Mouse (Mus musculus): ENCODE results near the gene Eif1. TPM values are rescaled to one million over a fixed set of nuclear protein-coding genes. Genes with fewer than 3 reads are reported as not detected.

The Eif1 gene
- polyA plus RNA-seq, 1 experiment from 2014 or later, result 1,503 TPM

DNA sequence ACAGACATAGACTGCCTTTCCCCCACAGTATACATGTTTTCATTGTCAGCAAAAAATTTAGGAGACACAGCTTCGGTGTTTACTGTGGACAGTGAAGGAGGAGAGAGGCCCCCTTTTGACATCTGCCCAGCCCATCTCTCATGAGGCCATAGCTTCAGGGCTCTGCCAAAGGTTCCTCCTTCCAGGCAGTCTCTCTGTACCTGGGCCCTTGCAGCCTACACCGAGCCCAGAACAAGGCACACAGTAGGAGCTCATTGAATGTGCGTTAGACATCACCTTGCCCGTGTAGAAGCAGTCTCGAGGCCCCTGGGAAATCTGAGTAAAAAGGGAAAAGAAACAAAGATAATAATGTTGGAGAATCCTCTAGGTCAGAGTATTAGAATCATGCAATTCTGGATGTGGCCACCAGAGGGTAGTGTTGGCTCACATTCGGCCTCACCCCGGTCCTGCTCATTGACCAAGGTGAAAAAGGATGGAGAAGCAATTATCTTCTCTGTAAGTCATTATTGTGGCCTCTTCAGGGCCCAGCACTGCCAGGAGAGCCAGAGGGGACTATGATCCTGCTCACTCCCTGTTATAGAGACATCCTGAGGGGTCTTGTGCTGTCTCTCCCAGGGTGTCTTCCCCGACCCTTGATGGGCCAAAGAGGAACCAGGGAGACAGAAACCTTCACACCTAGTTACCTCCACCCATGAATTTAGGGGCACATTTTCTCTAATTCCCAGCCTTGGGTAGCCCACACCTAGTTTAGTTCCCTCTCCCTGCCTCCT is 42.7 kb downstream of the Eif1 start:
- Histone ChIP-seq H3K27ac (no peak overlapping the region), H3K9me3 (no peaks in the 10 kb centered on the region), H3K36me3 (0 out of 2 replicates have a peak, but pooled peaks cover under 1% of the 10 kb centered on the region), H3K4me3 (no peak overlapping the region), H3K27me3 (ENCODE audit: insufficient read depth, poor library complexity, severe bottlenecking) (peaks cover 46% of the 10 kb centered on the region), H3K4me1 (peaks cover 8% of the 10 kb centered on the region; the same call in 1 of the 2 replicates)
- no peak for DNase-seq (ENCODE audit: low spot score)
- 12% methylated on average over 8 of the region's 8 CpGs for WGBS

DNA sequence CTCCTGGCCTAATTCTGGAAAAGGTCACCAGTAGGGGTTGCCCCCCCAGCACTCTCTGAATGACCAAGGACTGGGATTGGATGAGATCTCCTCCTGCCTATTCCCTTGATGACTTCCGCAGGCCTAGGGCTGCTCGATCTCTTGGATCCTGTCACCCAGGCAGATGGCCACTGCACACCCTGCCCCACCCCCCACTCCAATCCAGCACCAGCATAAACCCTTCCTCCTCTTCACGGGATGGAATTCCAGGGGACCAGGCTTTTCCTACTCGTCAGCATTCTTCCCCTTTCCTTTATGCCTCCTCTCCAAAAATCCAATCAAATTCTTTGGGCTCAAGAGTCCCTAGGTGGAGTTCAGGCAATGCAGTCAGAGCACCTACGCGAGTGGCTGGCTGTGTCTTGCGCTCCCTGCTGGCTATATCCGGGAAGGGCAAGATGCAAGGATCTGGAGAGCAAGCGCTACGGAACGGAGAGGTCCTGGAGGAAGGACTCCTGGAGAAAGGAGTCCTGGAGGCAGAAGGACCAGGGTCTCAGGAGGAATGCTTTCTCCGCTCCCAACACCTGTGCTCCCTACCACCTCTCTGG is 43.4 kb downstream of the Eif1 start:
- Histone ChIP-seq H3K27ac (no peak overlapping the region), H3K27me3 (ENCODE audit: insufficient read depth, poor library complexity, severe bottlenecking) (peaks cover 40% of the 10 kb centered on the region), H3K9me3 (no peaks in the 10 kb centered on the region), H3K4me3 (no peak overlapping the region), H3K36me3 (0 out of 2 replicates have a peak, but pooled peaks cover 2% of the 10 kb centered on the region), H3K4me1 (peaks cover 8% of the 10 kb centered on the region; the same call in 1 of the 2 replicates)
- no peak for DNase-seq (ENCODE audit: low spot score)
- WGBS, result 15% methylated on average over 12 of the region's 12 CpGs

DNA sequence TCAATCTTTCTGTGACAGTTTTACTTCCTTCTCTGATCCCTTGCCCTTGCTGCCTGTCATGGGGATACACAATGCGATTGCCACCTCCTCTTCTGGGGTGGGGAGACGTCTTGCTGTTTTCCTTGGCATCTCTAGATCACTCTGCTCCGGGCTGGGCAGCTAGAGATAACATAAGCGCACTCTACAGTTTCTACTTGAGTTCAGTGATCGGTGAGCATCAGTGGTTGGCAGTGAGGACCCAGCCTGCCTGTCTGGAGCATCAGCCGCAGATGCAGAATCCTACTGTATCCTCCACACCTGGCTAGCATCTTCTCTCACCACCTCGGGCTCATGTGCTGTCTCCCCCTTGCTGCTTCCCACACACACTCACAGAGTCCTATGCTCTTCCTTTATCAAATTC is 49.5 kb downstream of the Eif1 start:
- no peak for DNase-seq (ENCODE audit: low spot score)
- H3K36me3 ChIP-seq, result peaks cover 49% of the 10 kb centered on the region
- WGBS, result 62% methylated on average over 7 of the region's 7 CpGs

DNA sequence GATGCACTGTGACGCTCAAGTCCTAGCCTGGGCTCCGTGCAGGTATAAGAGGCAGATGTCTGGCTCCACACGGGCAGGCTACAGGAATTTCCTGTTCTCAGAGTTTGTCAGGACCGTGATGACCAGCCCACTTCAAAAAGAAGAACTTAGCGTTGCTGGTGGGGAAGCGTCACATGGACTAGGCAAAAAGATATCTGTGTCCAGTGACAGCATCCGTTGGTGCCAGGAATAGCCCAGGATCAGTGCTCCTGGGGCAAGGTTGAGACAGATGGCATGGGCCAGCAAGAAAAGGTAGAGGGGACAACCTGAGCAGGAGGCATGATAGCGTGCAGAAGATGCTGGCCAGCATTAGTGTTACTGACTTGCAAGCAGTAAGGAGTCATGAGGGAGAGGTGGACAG is 50.1 kb downstream of the Eif1 start:
- Histone ChIP-seq H3K4me1 (peaks cover 13% of the 10 kb centered on the region; the same call in 1 of the 2 replicates), H3K9me3 (no peaks in the 10 kb centered on the region), H3K36me3 (peaks cover 53% of the 10 kb centered on the region), H3K27ac (no peak overlapping the region), H3K27me3 (ENCODE audit: insufficient read depth, poor library complexity, severe bottlenecking) (no peaks in the 10 kb centered on the region), H3K4me3 (no peak overlapping the region)
- WGBS, result 58% methylated on average over 8 of the region's 8 CpGs
- no peak for DNase-seq (ENCODE audit: low spot score)

More for the DNA sequence above, 49.5 kb downstream of the Eif1 start:
- H3K4me1 ChIP-seq, result peaks cover 11% of the 10 kb centered on the region; the same call in 1 of the 2 replicates
- peaks cover 6% of the 10 kb centered on the region; the same call in 1 of the 2 replicates for H3K27me3 ChIP-seq (ENCODE audit: insufficient read depth, poor library complexity, severe bottlenecking)
- H3K4me3 ChIP-seq, result no peak overlapping the region
- no peaks in the 10 kb centered on the region for H3K9me3 ChIP-seq
- H3K27ac ChIP-seq, result no peak overlapping the region

Other genes with a start within 250 kb of the Eif1 start
- not detected in 2 replicates for gene Krt32, start 231.7 kb upstream of the Eif1 start, polyA plus RNA-seq (2016; fragmentation: Nextera tagmentation; extraction: Ambion mirVana)
- gene Krt35, start 223.6 kb upstream of the Eif1 start, polyA plus RNA-seq (2016; fragmentation: Nextera tagmentation; extraction: Ambion mirVana), result not detected in 2 replicates
- gene Krt36, start 214.3 kb upstream of the Eif1 start, polyA plus RNA-seq (2016; fragmentation: Nextera tagmentation; extraction: Ambion mirVana), result 0.08 TPM in 1 of 2 replicates, not detected in the other
- gene Krt13, start 198.3 kb upstream of the Eif1 start, polyA plus RNA-seq (2016; fragmentation: Nextera tagmentation; extraction: Ambion mirVana), result 0.10 TPM in 1 of 2 replicates, not detected in the other
- 0.11 and 1.5 TPM in 2 replicates for gene Krt15, start 184.0 kb upstream of the Eif1 start, polyA plus RNA-seq (2016; fragmentation: Nextera tagmentation; extraction: Ambion mirVana)
- 76.3 and 86.1 TPM in 2 replicates for gene Krt19, start 171.2 kb upstream of the Eif1 start, polyA plus RNA-seq (2016; fragmentation: Nextera tagmentation; extraction: Ambion mirVana)
- gene Krt9, start 126.6 kb upstream of the Eif1 start, polyA plus RNA-seq (2016; fragmentation: Nextera tagmentation; extraction: Ambion mirVana), result not detected in 2 replicates
- gene Krt14, start 112.3 kb upstream of the Eif1 start, polyA plus RNA-seq (2016; fragmentation: Nextera tagmentation; extraction: Ambion mirVana), result 0.70 and 1.5 TPM in 2 replicates
- gene Krt16, start 71.0 kb upstream of the Eif1 start, polyA plus RNA-seq (2016; fragmentation: Nextera tagmentation; extraction: Ambion mirVana), result not detected in 2 replicates
- 0.17 and 0.19 TPM in 2 replicates for gene Krt17, start 58.9 kb upstream of the Eif1 start, polyA plus RNA-seq (2016; fragmentation: Nextera tagmentation; extraction: Ambion mirVana)
- gene Krt42, start 50.0 kb upstream of the Eif1 start, polyA plus RNA-seq (2016; fragmentation: Nextera tagmentation; extraction: Ambion mirVana), result not detected in 2 replicates
- gene Gast, start 14.5 kb downstream of the Eif1 start, polyA plus RNA-seq (2016; fragmentation: Nextera tagmentation; extraction: Ambion mirVana), result not detected in 2 replicates
- 5.1 and 8.4 TPM in 2 replicates for gene Hap1, start 36.2 kb downstream of the Eif1 start, polyA plus RNA-seq (2016; fragmentation: Nextera tagmentation; extraction: Ambion mirVana)
- 91.3 and 112 TPM in 2 replicates for gene Jup, start 77.9 kb downstream of the Eif1 start, polyA plus RNA-seq (2016; fragmentation: Nextera tagmentation; extraction: Ambion mirVana)
- gene P3h4, start 95.0 kb downstream of the Eif1 start, polyA plus RNA-seq (2016; fragmentation: Nextera tagmentation; extraction: Ambion mirVana), result 71.1 and 81.8 TPM in 2 replicates
- gene Fkbp10, start 95.8 kb downstream of the Eif1 start, polyA plus RNA-seq (2016; fragmentation: Nextera tagmentation; extraction: Ambion mirVana), result 107 and 123 TPM in 2 replicates
- 124 and 128 TPM in 2 replicates for gene Nt5c3b, start 121.9 kb downstream of the Eif1 start, polyA plus RNA-seq (2016; fragmentation: Nextera tagmentation; extraction: Ambion mirVana)
- 0.71 and 0.90 TPM in 2 replicates for gene Klhl10, start 122.0 kb downstream of the Eif1 start, polyA plus RNA-seq (2016; fragmentation: Nextera tagmentation; extraction: Ambion mirVana)
- 6.7 and 9.7 TPM in 2 replicates for gene Klhl11, start 152.9 kb downstream of the Eif1 start, polyA plus RNA-seq (2016; fragmentation: Nextera tagmentation; extraction: Ambion mirVana)
- 127 and 139 TPM in 2 replicates for gene Acly, start 208.1 kb downstream of the Eif1 start, polyA plus RNA-seq (2016; fragmentation: Nextera tagmentation; extraction: Ambion mirVana)
- gene Ttc25, start 225.7 kb downstream of the Eif1 start, polyA plus RNA-seq (2016; fragmentation: Nextera tagmentation; extraction: Ambion mirVana), result 0.59 and 0.75 TPM in 2 replicates

All from heart, embryonic 10.5 days (tissue).